Mouse (Mus musculus): Measurements from ENCODE around the gene Gm17428. TPM values are rescaled to one million over a fixed set of nuclear protein-coding genes. Genes with fewer than 3 reads are reported as not detected.
"Not testable (repeated sequence)": the region's sequence is repeated elsewhere in the genome, so short reads cannot be mapped to it uniquely, and the experiment has no call there.

Gene Gm17428
- total RNA-seq (2015; ENCODE audit: low replicate concordance) (not detected in 2 replicates), total RNA-seq (2017; ENCODE audit: low replicate concordance) (not detected in 2 replicates)

DNA sequence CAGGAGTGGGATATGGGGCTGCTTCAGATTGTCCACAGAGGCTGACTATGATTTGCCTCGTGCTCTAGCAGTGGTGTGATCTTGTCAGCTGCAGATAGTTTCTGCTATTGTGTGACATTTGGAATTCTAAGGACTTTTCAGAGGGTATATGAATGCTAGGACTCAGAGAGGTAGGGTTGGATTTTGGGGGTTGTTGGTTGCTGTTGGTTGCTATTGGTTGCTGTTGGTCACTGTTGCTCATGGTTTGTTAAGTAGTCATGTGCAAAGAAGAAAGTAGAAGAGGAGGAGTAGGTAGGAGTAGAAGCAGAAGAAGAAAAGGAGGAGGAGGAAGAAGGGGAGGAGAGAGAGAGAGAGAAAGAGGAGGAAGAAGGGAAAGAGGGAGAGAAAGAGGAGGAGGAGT lies at the start of gene Gm17428:
TSS of gene Gm17428 (plus strand) at position 301 of the 400 bp plus-strand sequence.
- ATAC-seq (replicated peaks; ENCODE audit: low FRiP score, poor library complexity, severe bottlenecking), result no peak

GRCm38 (mm10) chr14:54927296-54927695 lies 49.4 kb upstream of the Gm17428 start:
- ATAC-seq (replicated peaks; ENCODE audit: low FRiP score, poor library complexity, severe bottlenecking), result no peak

DNA sequence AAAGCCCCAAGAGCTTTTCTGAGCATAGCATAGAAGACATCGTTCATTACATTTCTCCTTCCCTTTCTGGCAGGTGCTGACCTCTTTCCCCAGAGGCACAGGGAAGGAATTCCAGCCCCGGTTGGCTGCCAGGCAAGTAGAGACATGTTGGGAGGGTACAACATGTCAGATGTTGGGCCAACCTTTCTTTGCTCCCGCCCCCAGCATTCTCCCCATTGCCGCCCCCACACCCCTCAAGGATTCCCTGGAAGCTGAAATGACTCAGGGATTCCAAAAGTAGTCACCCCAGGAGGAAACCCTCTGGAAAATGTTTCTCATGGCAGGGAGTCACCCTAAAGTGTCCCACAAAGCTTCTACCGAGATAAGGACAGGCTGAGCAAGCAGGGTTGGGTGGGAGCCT lies 46.9 kb upstream of the Gm17428 start:
- no peak for ATAC-seq (replicated peaks; ENCODE audit: low FRiP score, poor library complexity, severe bottlenecking)

GRCm38 (mm10) chr14:54930431-54930830 lies 46.3 kb upstream of the Gm17428 start:
- no peak for ATAC-seq (replicated peaks; ENCODE audit: low FRiP score, poor library complexity, severe bottlenecking)

GRCm38 (mm10) chr14:54932645-54933150 lies 44.0 kb upstream of the Gm17428 start, which contains the start of gene Il25:
Il25 (plus strand) TSS chr14:54932695.
- no peak for ATAC-seq (replicated peaks; ENCODE audit: low FRiP score, poor library complexity, severe bottlenecking)

DNA sequence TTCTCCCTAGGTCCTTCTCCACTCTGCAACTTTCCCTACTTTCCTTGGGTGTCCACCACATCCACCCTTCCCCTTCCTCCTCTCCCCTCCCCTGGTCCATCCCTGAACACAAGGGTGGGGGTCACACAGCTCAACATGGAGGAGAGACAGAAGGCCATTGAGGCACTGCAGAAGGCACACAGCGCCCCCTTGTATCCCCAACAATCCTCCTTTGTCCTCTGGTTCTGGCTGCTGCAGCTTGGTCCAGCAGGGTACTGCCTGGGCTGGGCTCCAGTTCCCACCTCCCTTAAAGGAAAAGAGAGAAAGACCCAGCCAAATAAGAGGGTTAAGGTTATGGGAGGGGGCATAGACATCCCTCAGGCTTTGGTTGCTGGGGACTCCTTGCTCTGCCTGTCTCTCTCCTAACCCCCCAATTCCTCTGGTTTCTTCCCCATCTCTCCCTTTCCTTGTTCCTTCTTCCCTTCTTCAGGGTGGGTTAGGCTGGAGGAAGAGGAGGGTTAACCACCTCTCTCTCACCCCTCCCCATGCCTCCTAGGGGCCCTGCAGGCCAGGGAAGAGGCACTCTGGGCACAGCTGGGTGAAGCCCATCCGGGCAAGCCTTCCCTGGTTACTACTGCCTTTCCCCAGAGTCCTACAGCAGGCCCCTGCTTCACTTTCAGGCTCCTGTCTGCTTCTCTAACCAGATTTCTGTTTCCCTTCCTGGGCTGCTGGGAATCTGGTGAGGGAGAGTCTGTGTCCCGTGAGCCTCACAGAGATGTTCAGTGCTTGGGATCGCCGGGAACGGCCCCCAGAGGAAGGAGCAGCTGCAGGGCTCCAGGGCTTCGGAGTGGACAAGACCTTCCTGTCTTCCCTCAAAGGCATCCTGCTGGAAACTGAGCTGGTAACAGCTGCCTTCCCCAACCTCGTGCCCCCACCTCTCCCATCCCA lies 40.6 kb upstream of the Gm17428 start, which contains the start of gene Cmtm5:
TSS of gene Cmtm5 (plus strand) at position 358 of the 927 bp plus-strand sequence.
- ATAC-seq (replicated peaks; ENCODE audit: low FRiP score, poor library complexity, severe bottlenecking), result no peak

DNA sequence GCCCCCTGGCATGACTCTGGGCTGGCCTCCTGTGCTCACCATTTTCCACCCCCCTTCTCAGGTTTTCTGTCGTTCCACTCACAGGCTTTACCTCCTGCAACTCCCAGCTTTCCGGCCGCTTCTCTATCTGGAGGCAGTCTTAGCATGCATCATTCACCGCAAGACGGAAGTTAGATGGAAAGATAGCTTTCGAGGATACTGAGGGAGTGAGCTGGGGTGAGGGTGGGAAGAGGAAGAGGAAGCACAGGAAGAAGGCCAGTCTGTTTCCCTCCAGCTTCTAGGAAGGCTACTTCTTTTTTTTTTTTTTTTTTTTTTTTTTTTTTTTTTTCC lies 39.9 kb upstream of the Gm17428 start:
- no peak for ATAC-seq (replicated peaks; ENCODE audit: low FRiP score, poor library complexity, severe bottlenecking)

DNA sequence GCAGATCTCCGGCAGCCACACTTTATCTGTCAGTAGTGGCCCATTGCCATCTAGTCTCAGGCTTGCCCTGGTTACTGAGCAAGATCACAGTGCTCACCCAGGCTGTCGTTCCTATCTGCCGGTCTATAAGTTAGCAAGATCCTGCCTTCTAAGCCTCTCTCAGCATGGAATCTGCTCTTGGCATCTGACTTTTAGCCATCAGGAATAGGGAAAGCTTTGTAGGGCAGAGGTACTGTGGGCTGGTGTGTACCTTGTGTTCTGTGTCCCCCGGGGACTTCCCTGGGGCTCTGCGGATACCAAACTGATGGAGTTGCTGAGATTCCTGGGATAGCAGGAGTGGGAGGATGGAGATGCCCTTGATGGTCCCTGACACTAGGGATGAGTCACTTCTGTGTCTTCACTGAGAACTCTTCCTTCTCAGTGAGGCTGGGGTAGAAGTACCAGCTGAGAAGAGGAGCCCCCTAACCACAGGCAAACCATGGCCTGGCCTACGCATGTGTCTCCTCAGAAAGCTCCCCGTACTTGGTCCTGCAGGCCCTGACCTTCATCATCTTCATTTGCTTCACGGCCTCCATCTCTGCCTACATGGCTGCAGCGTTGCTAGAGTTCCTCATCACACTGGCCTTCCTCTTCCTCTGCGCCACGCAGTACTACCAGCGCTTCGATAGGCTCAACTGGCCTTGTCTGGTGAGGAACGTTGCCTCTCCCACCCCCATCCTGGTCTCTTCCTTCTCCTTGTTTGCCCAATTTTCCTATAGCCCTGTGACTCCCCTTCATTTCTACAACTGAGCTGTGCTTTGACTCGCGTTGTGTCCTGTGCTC lies 39.2 kb upstream of the Gm17428 start:
- ATAC-seq (replicated peaks; ENCODE audit: low FRiP score, poor library complexity, severe bottlenecking), result no peak

- ATAC-seq (replicated peaks; ENCODE audit: low FRiP score, poor library complexity, severe bottlenecking), result no peak
Observed at GRCm38 (mm10) chr14:54938431-54939219, 38.1 kb upstream of the Gm17428 start.

GRCm38 (mm10) chr14:54939434-54940175 lies 37.1 kb upstream of the Gm17428 start:
- no peak for ATAC-seq (replicated peaks; ENCODE audit: low FRiP score, poor library complexity, severe bottlenecking)

GRCm38 (mm10) chr14:54940176-54940530 lies 36.6 kb upstream of the Gm17428 start:
- no peak for ATAC-seq (replicated peaks; ENCODE audit: low FRiP score, poor library complexity, severe bottlenecking)

- no peak for ATAC-seq (replicated peaks; ENCODE audit: low FRiP score, poor library complexity, severe bottlenecking)
Observed at GRCm38 (mm10) chr14:54941024-54941978, 35.4 kb upstream of the Gm17428 start.

- no peak for ATAC-seq (replicated peaks; ENCODE audit: low FRiP score, poor library complexity, severe bottlenecking)
Observed at GRCm38 (mm10) chr14:54942479-54942878, 34.3 kb upstream of the Gm17428 start.

GRCm38 (mm10) chr14:54943971-54944370 lies 32.8 kb upstream of the Gm17428 start:
- ATAC-seq (replicated peaks; ENCODE audit: low FRiP score, poor library complexity, severe bottlenecking), result no peak

- no peak for ATAC-seq (replicated peaks; ENCODE audit: low FRiP score, poor library complexity, severe bottlenecking)
Observed at GRCm38 (mm10) chr14:54944939-54945338, 31.8 kb upstream of the Gm17428 start.

DNA sequence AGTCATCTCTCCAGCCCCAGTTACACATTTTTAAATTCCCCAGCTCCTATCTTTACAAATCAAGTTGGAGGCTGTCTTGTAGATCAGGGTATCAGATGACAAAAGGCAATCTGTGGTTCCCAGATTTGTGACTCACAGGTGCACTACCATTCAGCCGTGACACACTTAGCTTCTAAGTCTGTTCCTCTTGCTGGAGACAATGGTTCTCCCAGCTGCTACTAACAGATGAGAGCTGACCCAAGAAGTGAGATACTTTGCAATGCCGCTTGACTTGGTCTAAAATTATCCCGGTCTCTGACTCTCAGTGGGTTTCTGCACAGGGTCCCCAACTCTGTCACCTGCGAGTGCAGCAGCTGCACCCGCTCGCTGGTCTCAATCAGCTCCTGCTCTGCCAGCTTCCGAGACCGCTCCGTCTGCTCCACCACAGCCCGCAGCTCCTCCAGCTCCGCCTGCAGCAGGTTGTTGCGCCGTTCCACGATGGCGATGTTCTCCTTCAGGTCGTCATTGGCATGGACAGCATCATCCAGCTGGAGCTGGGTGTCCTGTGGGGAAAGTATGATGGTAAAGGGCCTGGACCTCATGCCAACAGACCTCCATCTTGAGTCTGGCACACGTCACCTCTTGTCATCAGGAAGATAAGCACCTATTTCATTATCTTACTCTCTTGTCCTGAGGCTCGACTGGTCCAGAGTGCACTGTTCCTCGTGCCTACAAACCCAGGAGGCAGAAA lies 30.6 kb upstream of the Gm17428 start:
- no peak for ATAC-seq (replicated peaks; ENCODE audit: low FRiP score, poor library complexity, severe bottlenecking)

DNA sequence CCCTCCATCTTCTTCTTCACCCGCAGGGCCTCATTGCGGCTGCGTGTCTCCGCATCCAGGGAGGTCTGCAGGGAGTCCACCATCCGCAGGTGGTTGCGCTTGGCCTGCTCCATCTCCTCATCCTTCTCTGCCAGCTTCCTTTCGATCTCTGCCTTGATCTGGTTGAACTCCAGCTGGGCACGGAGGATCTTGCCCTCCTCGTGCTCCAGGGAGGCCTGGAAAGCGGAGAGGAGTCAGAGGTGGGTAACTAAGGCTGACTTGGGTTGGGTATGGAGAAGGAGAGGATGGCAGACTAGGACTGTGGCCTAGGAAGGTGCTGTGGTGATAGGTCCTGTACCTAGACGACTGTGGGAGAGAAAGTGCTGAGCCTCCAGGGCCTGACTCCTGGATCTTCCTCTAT lies 29.7 kb upstream of the Gm17428 start:
- not testable (repeated sequence) for ATAC-seq (replicated peaks; ENCODE audit: low FRiP score, poor library complexity, severe bottlenecking)
